Mouse (Mus musculus) olfactory bulb, adult 2 months (tissue): Measurements from ENCODE around the gene Pomgnt1.

Experiments
- CTCF ChIP-seq: fragments of 200-500 bp; IDR thresholded peaks from 2 replicates; pipeline ENCODE4 v1.5.1; 2012; ENCODE audit warnings: low read depth, mild to moderate bottlenecking, low read length, moderate library complexity; ENCODE audit not compliant: insufficient read depth
- POLR2A ChIP-seq: fragments of 200-500 bp; IDR thresholded peaks from 2 replicates; pipeline ENCODE4 v1.6.1; 2012; ENCODE audit warnings: mild to moderate bottlenecking, low read depth, low read length, moderate library complexity; ENCODE audit not compliant: insufficient read depth

- TF ChIP-seq CTCF (no peak), POLR2A (no peak)
These were observed 61.4 kb downstream of the Pomgnt1 start for GRCm38 (mm10) chr4:116185083-116185482.
